Comparison of ENCODE assay signal across 23 mouse cellular contexts in genomic region chr8:125671371-125671770, GRCm38 (mm10). TPM values are rescaled to one million over a fixed set of nuclear protein-coding genes. Genes with fewer than 3 reads are reported as not detected.
"Had no signal": no experiment of that assay in that cellular context is flagged by ENCODE, and none has a peak within 500 bp of the region (broad histone marks: within the 10 kb centered on the region; RNA-seq: fewer than 3 reads in every experiment).

No protein-coding gene starts in this region.

- H3K4me2 ChIP-seq: limb, embryonic 13.5 days; liver, embryonic 12.5 days; liver, embryonic 15.5 days; lung, embryonic 15.5 days; midbrain, embryonic 12.5 days; neural tube, embryonic 13.5 days; stomach, embryonic 15.5 days had no signal

- DNase-seq: kidney, adult 2 months; kidney, postnatal 25 days; layer of hippocampus, adult 9-11 months; liver; lung, adult 18-20 months; lung, postnatal 10 days; lung, postnatal 36 days; thymus, adult 2 months; thymus, postnatal 14 days; thymus, postnatal 4 days had no signal

- H3K27me3 ChIP-seq: liver, embryonic 12.5 days; liver, embryonic 15.5 days; lung, embryonic 15.5 days; stomach, embryonic 15.5 days had no signal

- H3K27ac ChIP-seq: kidney, postnatal 0 days; layer of hippocampus, adult 2 months; limb, embryonic 10.5 days; limb, embryonic 13.5 days; liver, embryonic 12.5 days; liver, embryonic 15.5 days; lung, embryonic 15.5 days; midbrain, embryonic 12.5 days; neural tube, embryonic 13.5 days; stomach, embryonic 15.5 days had no signal

- H3K36me3 ChIP-seq: liver, embryonic 15.5 days had no signal

- H3K4me3 ChIP-seq: layer of hippocampus, adult 2 months; limb, embryonic 10.5 days; limb, embryonic 13.5 days; liver, embryonic 12.5 days; liver, embryonic 15.5 days; lung, embryonic 15.5 days; midbrain, embryonic 12.5 days; myocyte; neural tube, embryonic 13.5 days; stomach, embryonic 15.5 days had no signal

- H3K9me3 ChIP-seq: stomach, embryonic 15.5 days had no signal

- H3K9ac ChIP-seq: limb, embryonic 13.5 days; liver, embryonic 12.5 days; liver, embryonic 15.5 days; lung, embryonic 15.5 days; midbrain, embryonic 12.5 days; neural tube, embryonic 13.5 days; stomach, embryonic 15.5 days had no signal

- ATAC-seq: intestine, postnatal 0 days; liver, embryonic 12.5 days; midbrain, embryonic 16.5 days had no signal

RNA-seq across cellular contexts. Expression of gene Map10, which starts 1.8 kb away (rescaled TPM):
- polyA plus RNA-seq: myocyte had no signal
